Mouse (Mus musculus): ENCODE measurements around the gene Gm13697. TPM values are rescaled to one million over a fixed set of nuclear protein-coding genes. Genes with fewer than 3 reads are reported as not detected.

The Gm13697 gene
- polyA plus RNA-seq, 1 experiment: not detected

DNA sequence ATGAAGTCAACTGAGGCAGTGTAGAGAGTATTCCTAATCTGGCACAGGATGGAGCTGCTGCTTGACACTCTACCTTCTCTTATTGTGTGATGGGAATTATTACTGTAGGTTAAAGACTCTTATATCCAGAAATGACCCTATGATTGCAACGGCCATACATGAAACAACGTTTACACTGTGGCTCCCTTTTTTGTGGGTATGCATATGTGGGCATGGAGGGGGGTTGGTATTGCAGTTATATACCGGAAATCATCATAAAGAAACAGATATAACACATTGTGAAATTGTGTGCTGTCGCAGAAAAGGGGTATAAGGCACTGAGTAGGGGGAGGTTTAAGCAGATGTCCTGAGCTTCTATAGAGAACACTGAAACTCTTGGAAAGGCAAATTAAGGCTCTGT lies 51.5 kb downstream of the Gm13697 start:
- no peak overlapping the region for H3K27ac ChIP-seq (ENCODE audit: control insufficient read depth, insufficient read depth, low read length)
- WGBS: 24% methylated on average over 4 of the region's 4 CpGs
- TF ChIP-seq CTCF (IDR thresholded peaks at IDR 0.05; ENCODE audit: borderline replicate concordance, control insufficient read depth, extremely low read depth, insufficient read depth, low read length, poor library complexity) (no peak), POLR2A (IDR thresholded peaks at IDR 0.05; ENCODE audit: control insufficient read depth, extremely low read depth, insufficient read depth, low read length, poor library complexity) (no peak)

More for the DNA sequence above, 51.5 kb downstream of the Gm13697 start:
- no peak for DNase-seq
- no peaks in the 10 kb centered on the region for H3K4me1 ChIP-seq (replicated peaks; ENCODE audit: control insufficient read depth, insufficient read depth, low read length)
- no peaks in the 10 kb centered on the region for H3K27me3 ChIP-seq (ENCODE audit: control insufficient read depth, insufficient read depth, low read length)
- no peaks in the 10 kb centered on the region for H3K36me3 ChIP-seq (ENCODE audit: control insufficient read depth, insufficient read depth, low read length)
- no peak overlapping the region for H3K4me3 ChIP-seq (ENCODE audit: control insufficient read depth, insufficient read depth, low read length)

Other genes starting within 250 kb of the Gm13697 start
- 0.14 and 0.27 TPM in 2 replicates for gene Fam171b, start 172.1 kb upstream of the Gm13697 start, polyA plus RNA-seq (2012; rRNA removed)
- gene Zswim2, start 43.5 kb upstream of the Gm13697 start, polyA plus RNA-seq (2012; rRNA removed): not detected in 2 replicates
- gene Gm13698, start 29.1 kb upstream of the Gm13697 start, polyA plus RNA-seq (2012; rRNA removed): not detected in 2 replicates
- not detected in 2 replicates for gene Gm13693, start 23.2 kb upstream of the Gm13697 start, polyA plus RNA-seq (2012; rRNA removed)
- not detected in 2 replicates for gene Gm13695, start 17.4 kb upstream of the Gm13697 start, polyA plus RNA-seq (2012; rRNA removed)
- not detected in 2 replicates for gene Gm13696, start 11.6 kb upstream of the Gm13697 start, polyA plus RNA-seq (2012; rRNA removed)
- not detected in 2 replicates for gene Gm13694, start 5.8 kb upstream of the Gm13697 start, polyA plus RNA-seq (2012; rRNA removed)
- not detected in 2 replicates for gene Gm13691, start 5.8 kb downstream of the Gm13697 start, polyA plus RNA-seq (2012; rRNA removed)